Mouse (Mus musculus) heart, embryonic 14.5 days (tissue): ENCODE measurements around the gene Parg. TPM values are rescaled to one million over a fixed set of nuclear protein-coding genes. Genes with fewer than 3 reads are reported as not detected.
A peak's percentile ranks its signal among the peaks of the same experiment; 100 is the strongest.

ENCODE experiments used
- ATAC-seq: fragments of 200-750 bp; cut with Nextera tagmentation; 2 replicates; pipeline ENCODE4 v1.8.0; 2017; ENCODE audit warnings: low read depth, moderate TSS enrichment; ENCODE audit not compliant: insufficient number of reproducible peaks, insufficient read depth, low FRiP score
- H3K27ac ChIP-seq, 2 experiments: fragments of 200-500 bp in 1 of 2; fragments of 300-500 bp in 1 of 2; sonication (generic) in 1 of 2; replicated peaks in 1 of 2; 2 replicates each; pipeline ENCODE4 v1.5.1; 2012 to 2014; ENCODE audit warnings: low read depth in 2 of 2, low read length in 2 of 2, control low read depth in 1 of 2, mild to moderate bottlenecking in 1 of 2, mixed read lengths in 1 of 2; ENCODE audit not compliant: control insufficient read depth in 1 of 2, insufficient read depth in 1 of 2
- H3K27me3 ChIP-seq: fragments of 300-500 bp; sonication (generic); 2 replicates; pipeline ENCODE4 v1.6.1; 2014; ENCODE audit warnings: mild to moderate bottlenecking, low read length, control low read depth; ENCODE audit not compliant: control insufficient read depth, insufficient read depth
- H3K36me3 ChIP-seq: fragments of 300-500 bp; sonication (generic); 2 replicates; pipeline ENCODE4 v1.6.1; 2014; ENCODE audit warnings: mild to moderate bottlenecking, control low read depth, low read length, mixed read lengths; ENCODE audit not compliant: control insufficient read depth, insufficient read depth
- H3K4me1 ChIP-seq, 2 experiments: fragments of 200-500 bp in 1 of 2; fragments of 300-500 bp in 1 of 2; sonication (generic) in 1 of 2; 2 replicates each; pipeline ENCODE4 v1.6.1; 2012 to 2014; ENCODE audit warnings: low read length in 2 of 2, control low read depth in 1 of 2, mixed read lengths in 1 of 2; ENCODE audit not compliant: control insufficient read depth in 2 of 2, insufficient read depth in 2 of 2
- H3K4me2 ChIP-seq: fragments of 300-500 bp; sonication (generic); 2 replicates; pipeline ENCODE4 v1.6.1; 2014; ENCODE audit warnings: mild to moderate bottlenecking, low read length
- H3K4me3 ChIP-seq, 2 experiments: fragments of 200-500 bp in 1 of 2; fragments of 300-500 bp in 1 of 2; sonication (generic) in 1 of 2; 2 replicates each; pipeline ENCODE4 v1.5.1; 2012 to 2014; ENCODE audit warnings: low read length in 2 of 2, mild to moderate bottlenecking in 2 of 2, control low read depth in 1 of 2, low read depth in 1 of 2, moderate library complexity in 1 of 2; ENCODE audit not compliant: control insufficient read depth in 1 of 2, insufficient read depth in 1 of 2
- H3K9ac ChIP-seq: fragments of 300-500 bp; sonication (generic); 2 replicates; pipeline ENCODE4 v1.6.1; 2014; ENCODE audit warnings: mild to moderate bottlenecking, low read length
- H3K9me3 ChIP-seq: fragments of 300-500 bp; sonication (generic); 2 replicates; pipeline ENCODE4 v1.6.1; 2016; ENCODE audit warnings: low read length, control low read depth; ENCODE audit not compliant: control insufficient read depth
- WGBS: fragments of 180-500 bp; shearing (Covaris S2); extraction: QIAGEN DNeasy Blood & Tissue Kit; methylation state at CpG from one replicate; pipeline ENCODE4 v1.1.7; 2014; 5-methylcytosine and 5-hydroxymethylcytosine counted together
- polyA plus RNA-seq: library from polyadenylated mRNA; unstranded; fragments of >200 nt; fragmentation: Nextera tagmentation; extraction: Ambion mirVana; gene quantifications from 2 replicates; pipeline ENCODE4 v1.2.1, GENCODE M21; 2014

Parg gene
- polyA plus RNA-seq, 1 experiment from 2014 or later = 30.2 TPM

GRCm38 (mm10) chr14:32301622-32302021, 99.9 kb downstream of the Parg start:
- no peak overlapping the region for H3K27ac ChIP-seq
- H3K4me2 ChIP-seq = no peak overlapping the region
- ATAC-seq = no peak
- H3K4me1 ChIP-seq = no peaks in the 10 kb centered on the region
- H3K27me3 ChIP-seq = no peaks in the 10 kb centered on the region
- H3K9me3 ChIP-seq = no peaks in the 10 kb centered on the region
- 87% methylated on average over 12 of the region's 12 CpGs for WGBS
- H3K9ac ChIP-seq = no peak overlapping the region
- H3K36me3 ChIP-seq = peaks cover 26% of the 10 kb centered on the region
- H3K4me3 ChIP-seq = no peak overlapping the region

- Histone ChIP-seq H3K27me3 (no peaks in the 10 kb centered on the region), H3K9me3 (no peaks in the 10 kb centered on the region), H3K36me3 (peaks cover 23% of the 10 kb centered on the region), H3K4me2 (no peak overlapping the region), H3K9ac (no peak overlapping the region), H3K27ac (no peak overlapping the region), H3K4me3 (no peak overlapping the region), H3K4me1 (no peaks in the 10 kb centered on the region)
- 89% methylated on average over 7 of the region's 7 CpGs for WGBS
- no peak for ATAC-seq
These were observed 100.7 kb downstream of the Parg start for GRCm38 (mm10) chr14:32302423-32302822.

DNA sequence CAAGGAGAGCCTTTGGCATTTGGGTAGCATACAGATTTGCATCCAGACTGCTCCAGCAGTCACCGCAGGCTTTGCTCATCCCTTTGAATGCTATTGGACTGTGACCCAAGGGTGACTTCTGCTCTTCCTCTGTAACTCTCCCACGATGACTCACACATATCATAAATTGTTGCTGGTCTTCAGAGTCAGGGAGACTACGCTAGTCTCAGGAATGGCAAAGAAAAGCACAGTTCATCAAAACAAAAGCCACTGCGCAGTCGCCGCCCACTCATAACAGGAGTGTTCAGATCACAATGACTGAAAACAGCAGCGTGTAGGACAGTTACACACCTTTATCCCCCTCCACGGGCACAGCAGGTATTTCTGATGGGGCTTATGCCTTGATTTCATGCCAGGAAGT, 103.2 kb downstream of the Parg start:
- 87% methylated on average over 8 of the region's 8 CpGs for whole genome bisulfite sequencing
- H3K36me3 ChIP-seq = 0 out of 2 replicates have a peak, but pooled peaks cover 5% of the 10 kb centered on the region
- no peak overlapping the region for H3K9ac ChIP-seq
- ATAC-seq = no peak
- H3K27ac ChIP-seq = no peak overlapping the region
- no peak overlapping the region for H3K4me2 ChIP-seq
- H3K4me3 ChIP-seq = no peak overlapping the region
- no peaks in the 10 kb centered on the region for H3K4me1 ChIP-seq
- H3K27me3 ChIP-seq = no peaks in the 10 kb centered on the region
- H3K9me3 ChIP-seq = no peaks in the 10 kb centered on the region

GRCm38 (mm10) chr14:32309876-32310275, 108.1 kb downstream of the Parg start:
- H3K9me3 ChIP-seq = no peaks in the 10 kb centered on the region
- no peaks in the 10 kb centered on the region for H3K4me1 ChIP-seq
- no peak for ATAC-seq
- H3K9ac ChIP-seq = no peak overlapping the region
- H3K27ac ChIP-seq = no peak overlapping the region
- no peaks in the 10 kb centered on the region for H3K36me3 ChIP-seq
- no peak overlapping the region for H3K4me3 ChIP-seq
- no peaks in the 10 kb centered on the region for H3K27me3 ChIP-seq
- 42% methylated on average over 8 of the region's 8 CpGs for WGBS
- no peak overlapping the region for H3K4me2 ChIP-seq

GRCm38 (mm10) chr14:32311381-32312035, 109.8 kb downstream of the Parg start:
- Histone ChIP-seq H3K4me1 (no peaks in the 10 kb centered on the region), H3K36me3 (no peaks in the 10 kb centered on the region), H3K9ac (no peak overlapping the region), H3K27ac (no peak overlapping the region), H3K27me3 (no peaks in the 10 kb centered on the region), H3K4me2 (no peak overlapping the region), H3K9me3 (no peaks in the 10 kb centered on the region), H3K4me3 (no peak overlapping the region)
- 83% methylated on average over 2 of the region's 2 CpGs for WGBS
- ATAC-seq = no peak

DNA sequence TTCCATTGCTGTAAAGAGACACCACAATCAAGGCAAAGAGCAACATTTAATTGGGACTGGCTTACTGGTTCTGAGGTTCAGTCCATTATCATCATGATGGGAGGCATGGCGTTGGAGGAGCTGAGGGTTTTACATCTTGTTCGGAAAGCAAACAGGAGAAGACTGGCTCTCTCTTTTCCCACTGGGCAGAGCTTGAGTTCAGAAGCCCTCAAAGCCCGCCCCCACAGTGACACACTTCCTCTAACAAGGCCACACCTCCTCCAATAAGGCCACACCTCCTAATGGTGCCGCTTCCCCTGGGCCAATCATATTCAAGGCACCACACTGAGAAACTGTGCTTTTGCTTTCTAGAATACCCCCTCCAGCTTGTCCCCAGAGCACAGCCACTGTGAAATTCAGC, 116.1 kb downstream of the Parg start:
- Histone ChIP-seq H3K4me3 (no peak overlapping the region), H3K4me2 (no peak overlapping the region), H3K27me3 (no peaks in the 10 kb centered on the region), H3K9ac (no peak overlapping the region), H3K27ac (no peak overlapping the region), H3K36me3 (no peaks in the 10 kb centered on the region), H3K4me1 (peaks cover 0 to 3% of the 10 kb centered on the region in 2 experiments; a peak in 2 of 4 replicates), H3K9me3 (no peaks in the 10 kb centered on the region)
- ATAC-seq = no peak
- WGBS = 11% methylated on average over 4 of the region's 4 CpGs

DNA sequence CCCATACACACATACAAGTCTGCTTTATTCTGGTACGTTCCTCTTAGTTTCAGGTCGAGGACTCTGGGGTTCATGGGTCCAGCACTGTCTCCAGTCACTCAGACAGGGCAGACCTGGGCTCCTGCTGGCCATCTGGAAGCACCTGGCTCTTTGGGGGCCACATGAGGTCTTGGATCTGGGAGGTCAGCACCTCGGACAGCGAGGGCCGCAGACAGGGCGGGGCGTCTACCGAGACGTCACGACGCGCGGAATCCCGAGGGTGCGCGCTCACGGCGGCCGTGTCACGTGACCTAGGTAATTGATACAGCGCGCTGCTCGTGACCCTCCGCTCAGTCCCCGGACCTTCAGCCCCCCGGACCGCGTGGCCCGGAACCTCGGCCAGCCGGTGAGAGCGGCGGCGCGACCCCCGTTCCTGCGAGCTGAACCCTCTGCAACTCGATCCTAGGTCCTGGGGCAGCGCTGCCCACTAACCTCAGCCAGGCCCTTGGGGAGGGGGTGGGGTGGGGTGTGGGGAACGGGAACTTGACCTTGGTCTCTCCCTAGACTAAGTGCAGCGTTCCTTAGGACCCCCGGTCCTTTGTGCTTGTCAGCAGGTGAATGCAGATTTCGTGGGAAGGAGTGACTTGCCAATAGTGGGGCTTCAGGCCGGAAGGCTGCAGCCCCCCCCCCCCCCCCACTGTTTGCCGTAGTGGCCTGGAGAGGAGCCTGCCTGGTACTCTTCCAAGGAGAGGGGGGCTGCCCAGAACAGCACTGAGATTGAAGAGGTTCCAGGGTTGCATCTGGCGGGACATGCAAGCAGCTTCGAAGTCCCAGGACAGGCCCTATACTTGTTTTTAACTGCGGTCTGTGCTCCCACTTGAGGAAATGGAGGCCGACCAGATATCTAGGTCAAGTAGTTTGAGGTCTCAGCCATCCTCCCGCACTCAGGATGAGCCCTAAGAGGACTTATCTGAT, 120.3 kb downstream of the Parg start, which contains the start of gene Ogdhl:
Gene Ogdhl (plus strand): TSS at position 288 of the 954 bp plus-strand sequence.
- H3K27ac ChIP-seq = no peak within 1 kb of the TSS
- peak within 1 kb of the TSS; percentile 80 for H3K9ac ChIP-seq
- H3K27me3 ChIP-seq = no peaks in the 10 kb centered on the region
- peak; percentile 79 for ATAC-seq
- H3K4me1 ChIP-seq = peaks cover 0 to 3% of the 10 kb centered on the region in 2 experiments; a peak in 2 of 4 replicates
- no peaks in the 10 kb centered on the region for H3K36me3 ChIP-seq
- H3K4me2 ChIP-seq = peak within 1 kb of the TSS; percentile 79
- no peaks in the 10 kb centered on the region for H3K9me3 ChIP-seq
- WGBS = 2% methylated on average over 50 of the region's 50 CpGs
- peak within 1 kb of the TSS; percentile 75 to 98 for H3K4me3 ChIP-seq
